Mouse (Mus musculus) limb, embryonic 12.5 days (tissue): ENCODE measurements around the gene Nipbl. TPM values are rescaled to one million over a fixed set of nuclear protein-coding genes. Genes with fewer than 3 reads are reported as not detected.

Experiments
- ATAC-seq: fragments of 200-750 bp; cut with Nextera tagmentation; 2 replicates; pipeline ENCODE4 v1.8.0; 2017; ENCODE audit warnings: low read depth, moderate TSS enrichment; ENCODE audit not compliant: insufficient number of reproducible peaks, insufficient read depth, low FRiP score, low TSS enrichment
- H3K27ac ChIP-seq: fragments of 300-500 bp; sonication (generic); 2 replicates; pipeline ENCODE4 v1.5.1; 2016; ENCODE audit warnings: mild to moderate bottlenecking, moderate library complexity
- H3K27me3 ChIP-seq: fragments of 300-500 bp; sonication (generic); 2 replicates; pipeline ENCODE4 v1.6.1; 2016; ENCODE audit warnings: mild to moderate bottlenecking, moderate library complexity
- H3K36me3 ChIP-seq: fragments of 300-500 bp; sonication (generic); 2 replicates; pipeline ENCODE4 v1.6.1; 2016; ENCODE audit warnings: mild to moderate bottlenecking, moderate library complexity
- H3K4me1 ChIP-seq: fragments of 300-500 bp; sonication (generic); replicated peaks from 2 replicates; pipeline ENCODE4 v1.6.1; 2016
- H3K4me2 ChIP-seq: fragments of 300-500 bp; sonication (generic); 2 replicates; pipeline ENCODE4 v1.6.1; 2016; ENCODE audit warnings: mild to moderate bottlenecking, moderate library complexity
- H3K4me3 ChIP-seq: fragments of 300-500 bp; sonication (generic); replicated peaks from 2 replicates; pipeline ENCODE4 v1.5.1; 2016; ENCODE audit warnings: mild to moderate bottlenecking
- H3K9ac ChIP-seq: fragments of 300-500 bp; sonication (generic); replicated peaks from 2 replicates; pipeline ENCODE4 v1.6.1; 2016; ENCODE audit warnings: mild to moderate bottlenecking, moderate library complexity
- H3K9me3 ChIP-seq: fragments of 300-500 bp; sonication (generic); 2 replicates; pipeline ENCODE4 v1.6.1; 2016; ENCODE audit warnings: mild to moderate bottlenecking, moderate library complexity
- WGBS: fragments of 180-500 bp; shearing (Covaris S2); methylation state at CpG from one replicate; pipeline ENCODE4 v1.1.7; 2016; 5-methylcytosine and 5-hydroxymethylcytosine counted together
- polyA plus RNA-seq: library from polyadenylated mRNA; unstranded; fragments of >200 nt; fragmentation: Nextera tagmentation; extraction: Ambion mirVana; gene quantifications from 2 replicates; pipeline ENCODE4 v1.2.1, GENCODE M21; 2016

The Nipbl gene
- polyA plus RNA-seq, 1 experiment from 2014 or later: 22.9 TPM

DNA sequence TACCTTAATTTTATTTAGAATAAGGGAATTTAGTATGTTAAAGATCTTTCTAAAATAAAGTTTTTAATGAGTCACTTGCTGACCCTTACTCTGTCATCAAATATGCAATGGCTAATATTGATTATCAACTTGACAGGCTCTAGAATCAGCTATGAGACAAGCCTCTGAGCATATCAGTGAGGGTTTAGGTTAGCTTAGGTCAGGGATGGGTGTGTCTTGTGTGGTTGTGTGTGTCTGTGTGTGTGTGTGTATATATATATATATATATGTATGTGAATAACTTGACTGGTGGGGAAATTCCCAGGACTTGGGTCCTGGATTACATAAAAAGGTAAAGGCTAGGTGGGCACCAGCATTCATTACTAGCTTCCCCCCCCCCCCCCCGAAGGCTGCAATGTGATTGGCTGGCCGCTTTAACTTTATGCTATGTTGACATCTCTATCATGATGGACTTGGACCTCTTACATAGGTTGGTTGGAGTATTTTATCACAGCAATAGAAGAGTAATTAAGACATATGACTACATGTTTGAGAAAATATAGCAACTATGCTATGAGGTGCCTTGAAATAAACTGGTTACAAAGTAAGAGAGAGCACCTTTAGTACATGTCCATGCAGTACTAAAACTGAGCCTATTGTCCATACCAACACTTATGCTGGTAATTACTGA, 97.0 kb downstream of the Nipbl start:
- no peaks in the 10 kb centered on the region for H3K4me1 ChIP-seq

DNA sequence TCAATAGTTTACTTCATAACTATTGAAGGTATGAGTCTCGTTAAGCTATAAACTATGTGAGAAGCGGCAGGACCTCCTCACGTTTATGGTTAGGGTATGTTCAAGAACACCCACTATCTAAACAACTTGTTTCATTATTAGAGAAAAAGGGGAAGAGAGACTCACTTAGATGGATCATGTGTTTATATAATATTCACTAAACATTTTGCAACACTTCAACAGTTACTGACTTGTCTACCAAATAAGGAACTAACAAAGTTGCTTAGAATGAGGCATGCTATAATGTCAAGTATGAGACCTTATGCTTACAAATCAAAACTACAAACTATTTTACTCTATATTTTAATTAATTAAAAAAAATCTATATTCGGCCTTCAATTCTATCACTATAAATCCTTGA, 103.7 kb downstream of the Nipbl start:
- Histone ChIP-seq H3K36me3 (peaks cover 53% of the 10 kb centered on the region), H3K27ac (no peak overlapping the region), H3K9me3 (no peaks in the 10 kb centered on the region), H3K9ac (no peak overlapping the region), H3K4me3 (no peak overlapping the region), H3K4me1 (no peaks in the 10 kb centered on the region), H3K4me2 (no peak overlapping the region), H3K27me3 (no peaks in the 10 kb centered on the region)
- 88% methylated on average over 4 of the region's 4 CpGs for WGBS
- ATAC-seq: no peak

More for the DNA sequence above, 97.0 kb downstream of the Nipbl start:
- no peak overlapping the region for H3K9ac ChIP-seq
- H3K9me3 ChIP-seq: no peaks in the 10 kb centered on the region
- no peak overlapping the region for H3K4me3 ChIP-seq
- H3K36me3 ChIP-seq: peaks cover 32% of the 10 kb centered on the region
- WGBS: 96% methylated on average over 2 of the region's 2 CpGs
- no peak overlapping the region for H3K27ac ChIP-seq
- H3K27me3 ChIP-seq: no peaks in the 10 kb centered on the region
- H3K4me2 ChIP-seq: no peak overlapping the region
- no peak for ATAC-seq

DNA sequence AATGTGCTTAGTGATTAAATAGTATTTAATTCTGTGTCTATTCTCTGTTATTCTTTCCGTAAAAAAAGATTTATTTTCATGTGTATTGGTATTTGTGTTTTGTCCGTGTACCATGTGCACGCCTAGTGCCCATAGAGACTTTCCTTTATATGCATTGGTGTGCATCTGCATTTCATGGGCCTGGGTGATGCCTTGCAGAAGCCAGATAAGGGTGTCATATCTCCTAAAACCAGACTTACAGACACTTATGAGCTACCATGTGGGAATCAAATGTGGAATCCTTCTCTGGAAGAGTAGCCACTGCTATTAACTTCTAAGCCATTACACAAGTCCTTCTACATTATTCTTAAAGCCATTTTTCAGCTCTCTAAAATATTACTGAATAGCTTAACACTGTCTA, 112.7 kb downstream of the Nipbl start:
- no peak for ATAC-seq
- no peaks in the 10 kb centered on the region for H3K4me1 ChIP-seq
- no peaks in the 10 kb centered on the region for H3K9me3 ChIP-seq
- WGBS: 96% methylated on average over 3 of the region's 3 CpGs
- no peak overlapping the region for H3K27ac ChIP-seq
- H3K4me3 ChIP-seq: no peak overlapping the region
- no peaks in the 10 kb centered on the region for H3K27me3 ChIP-seq
- no peak overlapping the region for H3K9ac ChIP-seq
- peaks cover 62% of the 10 kb centered on the region for H3K36me3 ChIP-seq
- H3K4me2 ChIP-seq: no peak overlapping the region

DNA sequence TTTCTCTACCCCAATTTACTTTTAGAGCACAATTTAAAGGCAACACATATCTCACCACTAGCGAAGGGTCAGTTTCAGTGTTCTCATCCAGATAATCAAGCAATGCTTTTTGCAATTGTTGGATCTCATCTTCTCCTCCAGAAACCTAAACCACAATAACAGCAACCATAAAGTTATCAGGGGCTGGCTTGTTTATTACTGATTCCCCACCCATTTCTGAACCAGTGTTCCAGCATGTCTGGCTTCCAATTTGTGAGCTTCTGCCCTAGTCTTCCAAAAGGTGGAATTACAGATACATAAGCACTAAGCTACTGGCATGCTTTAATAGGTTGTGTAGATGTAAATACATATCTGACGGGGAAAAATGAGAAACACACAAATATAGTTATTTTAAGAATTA, 118.6 kb downstream of the Nipbl start:
- no peak for ATAC-seq
- no peak overlapping the region for H3K9ac ChIP-seq
- no peaks in the 10 kb centered on the region for H3K4me1 ChIP-seq
- WGBS: 95% methylated on average over 2 of the region's 2 CpGs
- no peaks in the 10 kb centered on the region for H3K9me3 ChIP-seq
- no peaks in the 10 kb centered on the region for H3K27me3 ChIP-seq
- no peak overlapping the region for H3K4me2 ChIP-seq
- H3K4me3 ChIP-seq: no peak overlapping the region
- no peak overlapping the region for H3K27ac ChIP-seq
- peaks cover 64% of the 10 kb centered on the region for H3K36me3 ChIP-seq

DNA sequence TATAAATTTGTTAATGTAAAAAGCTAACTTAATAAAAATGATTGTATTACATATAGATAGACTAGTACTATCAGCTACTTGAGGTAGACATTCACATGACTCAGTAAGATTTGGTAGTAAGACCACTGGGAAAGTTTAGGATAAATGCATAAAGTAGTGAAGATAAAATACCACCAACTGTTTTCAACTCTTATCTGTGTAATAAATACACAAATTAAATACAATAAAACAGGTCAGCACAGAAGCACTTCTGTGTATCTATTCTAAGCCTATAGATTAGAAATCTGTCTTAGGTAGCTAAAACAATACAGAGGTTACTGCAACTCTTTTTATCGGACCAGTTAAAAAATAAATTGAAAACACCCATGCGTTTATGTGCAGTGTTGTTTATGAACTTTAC, 119.4 kb downstream of the Nipbl start:
- no peak for ATAC-seq
- H3K4me3 ChIP-seq: no peak overlapping the region

DNA sequence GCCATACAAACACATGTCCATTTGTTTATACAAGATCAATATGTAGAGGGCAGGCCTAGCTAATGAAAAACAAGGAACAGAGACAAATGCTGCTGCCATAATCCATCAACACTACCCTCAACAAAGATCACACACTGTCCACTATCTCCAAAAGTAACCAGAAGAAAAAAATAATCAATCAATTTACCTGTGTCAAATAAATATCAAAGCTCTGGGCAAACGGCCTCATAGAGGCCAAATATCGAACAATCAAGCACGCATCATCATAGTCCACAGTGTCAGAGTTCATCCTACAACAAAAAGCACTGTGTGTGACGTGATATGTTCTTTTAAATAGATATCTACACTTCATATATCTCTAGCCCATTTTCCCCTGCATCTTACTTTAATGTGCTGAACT, 120.2 kb downstream of the Nipbl start:
- H3K27ac ChIP-seq: no peak overlapping the region
- 90% methylated on average over 4 of the region's 4 CpGs for WGBS
- no peaks in the 10 kb centered on the region for H3K4me1 ChIP-seq
- H3K9me3 ChIP-seq: no peaks in the 10 kb centered on the region
- peaks cover 66% of the 10 kb centered on the region for H3K36me3 ChIP-seq
- H3K4me2 ChIP-seq: no peak overlapping the region
- no peak for ATAC-seq
- no peak overlapping the region for H3K9ac ChIP-seq
- no peak overlapping the region for H3K4me3 ChIP-seq
- H3K27me3 ChIP-seq: no peaks in the 10 kb centered on the region

More for the DNA sequence above, 119.4 kb downstream of the Nipbl start:
- no peak overlapping the region for H3K27ac ChIP-seq
- H3K36me3 ChIP-seq: peaks cover 66% of the 10 kb centered on the region
- H3K9me3 ChIP-seq: no peaks in the 10 kb centered on the region
- no peaks in the 10 kb centered on the region for H3K27me3 ChIP-seq
- H3K9ac ChIP-seq: no peak overlapping the region
- no peak overlapping the region for H3K4me2 ChIP-seq
- H3K4me1 ChIP-seq: no peaks in the 10 kb centered on the region
- 100% methylated on average over 2 of the region's 2 CpGs for WGBS

DNA sequence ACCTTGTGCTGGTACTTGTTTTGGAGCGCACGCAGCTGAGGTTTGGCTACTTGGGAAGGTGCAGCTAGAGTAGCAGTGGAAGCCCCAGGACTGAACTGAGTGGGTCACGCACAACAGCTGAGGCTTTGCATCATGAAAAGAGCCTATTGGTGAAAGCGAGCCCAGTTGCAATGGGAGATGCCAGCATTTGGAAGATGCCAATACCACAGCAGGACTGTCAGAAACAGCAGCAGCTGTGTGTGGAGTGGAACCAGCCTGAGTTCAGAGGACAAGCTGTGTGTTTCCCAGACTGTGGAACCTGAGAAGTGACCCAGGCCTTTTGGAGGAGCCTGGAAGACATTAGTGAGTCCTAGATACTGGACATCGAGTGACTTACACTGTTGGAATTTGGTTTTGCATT, 122.8 kb downstream of the Nipbl start:
- no peak for ATAC-seq

DNA sequence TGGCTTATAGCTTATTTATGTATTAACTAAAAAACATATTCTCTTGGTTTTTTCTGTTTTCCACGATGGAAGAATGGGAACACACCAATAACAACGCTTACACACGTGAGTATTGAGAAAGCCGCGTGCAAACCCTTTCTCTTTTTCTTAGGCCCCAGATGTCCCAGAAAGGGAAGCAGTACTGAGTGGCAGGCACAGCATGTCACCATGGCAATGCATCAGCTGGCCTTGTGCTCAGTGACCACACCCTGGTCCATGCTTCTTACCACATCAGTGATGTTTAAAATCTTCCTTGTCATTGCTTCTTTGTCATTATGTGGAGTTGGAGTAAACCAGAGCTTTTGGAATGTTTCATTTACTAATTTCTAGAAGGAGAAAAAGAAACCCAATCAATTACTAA, 125.1 kb downstream of the Nipbl start:
- H3K4me3 ChIP-seq: no peak overlapping the region
- H3K4me2 ChIP-seq: no peak overlapping the region
- no peak for ATAC-seq
- no peaks in the 10 kb centered on the region for H3K9me3 ChIP-seq
- no peaks in the 10 kb centered on the region for H3K27me3 ChIP-seq
- H3K27ac ChIP-seq: no peak overlapping the region
- peaks cover 50% of the 10 kb centered on the region for H3K36me3 ChIP-seq
- H3K4me1 ChIP-seq: no peaks in the 10 kb centered on the region
- H3K9ac ChIP-seq: no peak overlapping the region
- 90% methylated on average over 5 of the region's 5 CpGs for WGBS

More for the DNA sequence above, 122.8 kb downstream of the Nipbl start:
- H3K27me3 ChIP-seq: no peaks in the 10 kb centered on the region
- H3K36me3 ChIP-seq: peaks cover 61% of the 10 kb centered on the region
- H3K9me3 ChIP-seq: no peaks in the 10 kb centered on the region
- 91% methylated on average over 5 of the region's 5 CpGs for WGBS
- H3K9ac ChIP-seq: no peak overlapping the region
- H3K27ac ChIP-seq: no peak overlapping the region
- no peak overlapping the region for H3K4me2 ChIP-seq
- no peaks in the 10 kb centered on the region for H3K4me1 ChIP-seq
- H3K4me3 ChIP-seq: no peak overlapping the region

DNA sequence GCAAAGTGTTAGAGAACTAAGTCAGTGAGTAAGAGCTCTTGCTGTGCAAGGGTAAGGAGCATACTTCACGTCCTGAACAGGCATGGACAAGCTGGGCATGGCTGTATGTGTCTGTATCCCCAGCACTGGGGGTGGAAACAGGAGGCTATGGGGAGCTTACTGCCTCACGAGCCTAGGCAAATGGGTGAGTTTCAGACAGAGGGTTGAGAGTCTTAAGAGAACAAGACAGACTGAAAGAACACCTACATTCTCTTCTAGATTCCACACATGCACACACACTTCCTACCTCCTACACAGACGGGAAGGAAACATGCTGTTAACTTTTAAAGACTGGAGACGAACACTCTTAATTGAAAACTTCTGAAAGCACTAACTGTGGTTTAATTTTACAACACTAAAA, 126.9 kb downstream of the Nipbl start:
- H3K4me2 ChIP-seq: no peak overlapping the region
- H3K9ac ChIP-seq: no peak overlapping the region
- H3K36me3 ChIP-seq: peaks cover 49% of the 10 kb centered on the region
- WGBS: 53% methylated on average over 4 of the region's 4 CpGs
- H3K9me3 ChIP-seq: no peaks in the 10 kb centered on the region
- H3K4me1 ChIP-seq: no peaks in the 10 kb centered on the region
- H3K4me3 ChIP-seq: no peak overlapping the region
- no peak overlapping the region for H3K27ac ChIP-seq
- ATAC-seq: no peak
- H3K27me3 ChIP-seq: no peaks in the 10 kb centered on the region

DNA sequence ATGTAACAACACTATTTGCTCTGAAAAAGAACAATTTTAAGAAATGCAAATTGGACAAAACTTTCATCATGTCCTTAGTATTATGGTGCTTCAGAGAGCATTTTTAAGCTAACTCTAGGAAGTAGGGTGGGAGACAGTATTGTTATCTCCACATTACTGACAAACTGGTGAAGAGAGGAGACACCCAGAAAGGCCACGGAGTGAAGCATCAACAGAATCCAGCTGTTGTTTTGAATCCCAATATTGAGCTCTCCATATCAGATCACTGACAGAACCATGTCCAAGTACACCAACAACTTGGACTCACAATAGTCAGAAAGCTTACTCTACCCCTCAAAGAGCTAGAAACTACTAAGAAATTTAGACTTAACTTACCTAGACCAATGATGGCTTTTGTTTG, 138.8 kb downstream of the Nipbl start:
- Histone ChIP-seq H3K27me3 (no peaks in the 10 kb centered on the region), H3K4me3 (no peak overlapping the region), H3K9me3 (no peaks in the 10 kb centered on the region), H3K27ac (no peak overlapping the region), H3K9ac (no peak overlapping the region), H3K4me1 (no peaks in the 10 kb centered on the region), H3K36me3 (peaks cover 79% of the 10 kb centered on the region), H3K4me2 (no peak overlapping the region)
- WGBS: 87% methylated on average over 1 of the region's 1 CpGs
- ATAC-seq: no peak

DNA sequence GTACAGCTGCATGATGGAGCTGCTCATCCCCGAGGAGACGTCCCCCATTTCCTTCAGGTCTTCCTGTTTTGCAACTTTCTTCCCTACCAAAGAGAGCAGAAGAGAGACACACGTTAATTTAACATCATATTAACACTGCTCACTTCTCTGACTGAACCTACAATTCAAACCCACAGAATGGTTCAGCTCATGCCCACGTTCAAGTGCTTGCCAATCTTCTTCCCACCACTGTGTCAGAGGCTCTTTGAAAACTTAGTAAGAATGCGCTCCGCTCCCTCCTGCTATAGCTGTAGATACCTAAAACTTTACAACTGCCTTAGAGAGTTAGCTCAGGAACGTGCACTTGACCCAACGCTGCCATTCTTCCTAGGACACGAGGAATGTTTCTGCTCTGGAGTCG, 141.3 kb downstream of the Nipbl start:
- H3K27me3 ChIP-seq: no peaks in the 10 kb centered on the region
- 90% methylated on average over 10 of the region's 10 CpGs for WGBS
- no peak overlapping the region for H3K9ac ChIP-seq
- H3K4me2 ChIP-seq: no peak overlapping the region
- no peak for ATAC-seq
- H3K27ac ChIP-seq: no peak overlapping the region
- no peak overlapping the region for H3K4me3 ChIP-seq
- no peaks in the 10 kb centered on the region for H3K9me3 ChIP-seq
- H3K36me3 ChIP-seq: peaks cover 86% of the 10 kb centered on the region
- no peaks in the 10 kb centered on the region for H3K4me1 ChIP-seq

DNA sequence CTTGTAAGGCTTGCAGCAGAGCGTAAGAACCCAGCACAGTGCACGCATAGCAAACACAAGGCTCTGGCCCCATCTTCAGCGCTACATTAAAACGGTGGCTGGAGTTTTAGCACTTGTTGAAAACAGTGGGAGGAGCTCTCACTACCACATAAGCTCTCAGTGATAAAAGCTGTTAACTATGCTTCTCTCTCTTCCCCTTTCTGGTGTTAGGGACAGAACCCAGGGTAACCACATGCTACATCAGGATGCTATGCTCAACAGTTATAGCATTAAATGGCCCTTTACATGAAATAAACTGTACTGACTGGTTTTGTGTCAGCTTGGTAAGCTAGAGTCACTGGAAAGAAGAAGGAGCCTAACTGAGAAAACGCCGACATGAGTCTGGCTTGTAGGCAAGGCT, 150.1 kb downstream of the Nipbl start:
- no peak overlapping the region for H3K9ac ChIP-seq
- no peak overlapping the region for H3K4me2 ChIP-seq
- no peak overlapping the region for H3K27ac ChIP-seq
- H3K36me3 ChIP-seq: peaks cover 87% of the 10 kb centered on the region
- WGBS: 93% methylated on average over 6 of the region's 6 CpGs
- no peak for ATAC-seq
- H3K4me1 ChIP-seq: no peaks in the 10 kb centered on the region
- H3K9me3 ChIP-seq: no peaks in the 10 kb centered on the region
- no peaks in the 10 kb centered on the region for H3K27me3 ChIP-seq
- H3K4me3 ChIP-seq: no peak overlapping the region
